Mouse (Mus musculus) embryo, embryonic 11.5 days (tissue): Measurements from ENCODE around the gene Ankra2.

Experiments
- DNase-seq: peaks from one replicate; pipeline ENCODE4 v3.0.0-alpha.2; 2012; ENCODE audit warnings: low read depth, low spot score

The Ankra2 gene

DNA sequence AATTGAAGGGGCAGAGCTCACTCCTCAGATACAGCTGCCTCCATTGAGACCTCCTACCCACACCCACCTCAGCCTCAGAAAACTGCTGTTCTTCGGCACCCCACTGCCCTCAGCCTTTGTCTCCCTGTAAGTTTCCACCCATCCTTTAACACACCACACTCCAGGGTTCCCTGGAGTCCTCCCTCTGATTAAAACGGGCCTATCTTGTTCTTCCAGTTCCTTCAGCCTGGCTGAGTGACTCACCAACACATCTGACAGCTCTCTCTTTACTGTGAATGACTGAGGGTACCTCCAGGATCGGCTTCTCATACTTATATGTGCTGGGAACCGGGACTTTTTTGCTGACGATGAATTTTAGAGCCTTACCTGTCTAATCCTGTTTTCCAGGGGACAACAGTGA lies 33.2 kb downstream of the Ankra2 start:
- no peak for DNase-seq

DNA sequence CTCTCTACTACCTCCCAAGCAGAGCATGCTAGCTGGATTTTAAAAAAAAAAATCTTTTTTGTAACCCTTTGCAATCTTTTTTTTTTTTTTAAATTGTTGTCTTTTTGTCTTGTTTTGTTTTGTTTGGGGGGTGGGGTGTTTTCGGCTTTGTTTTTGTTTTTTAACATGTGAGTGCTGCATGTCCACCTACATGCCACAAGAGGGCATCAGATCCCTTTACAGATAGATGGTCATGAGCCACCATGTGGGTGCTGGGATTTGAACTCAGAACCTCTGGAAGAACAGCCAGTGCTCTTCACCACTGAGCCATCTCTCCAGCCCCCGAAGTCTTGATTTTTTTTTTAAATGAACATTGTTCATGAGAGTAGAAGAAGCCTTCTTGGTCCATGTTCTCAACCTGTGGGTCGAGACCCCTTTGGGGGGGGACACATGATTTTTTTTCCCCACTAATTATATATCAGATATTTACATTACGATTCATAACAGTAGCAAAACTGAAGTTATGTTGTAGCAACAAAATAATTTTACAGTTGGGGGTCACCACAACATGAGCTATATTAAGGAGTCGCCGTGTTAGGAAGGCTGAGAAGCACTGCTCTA lies 35.1 kb downstream of the Ankra2 start:
- DNase-seq = no peak

DNA sequence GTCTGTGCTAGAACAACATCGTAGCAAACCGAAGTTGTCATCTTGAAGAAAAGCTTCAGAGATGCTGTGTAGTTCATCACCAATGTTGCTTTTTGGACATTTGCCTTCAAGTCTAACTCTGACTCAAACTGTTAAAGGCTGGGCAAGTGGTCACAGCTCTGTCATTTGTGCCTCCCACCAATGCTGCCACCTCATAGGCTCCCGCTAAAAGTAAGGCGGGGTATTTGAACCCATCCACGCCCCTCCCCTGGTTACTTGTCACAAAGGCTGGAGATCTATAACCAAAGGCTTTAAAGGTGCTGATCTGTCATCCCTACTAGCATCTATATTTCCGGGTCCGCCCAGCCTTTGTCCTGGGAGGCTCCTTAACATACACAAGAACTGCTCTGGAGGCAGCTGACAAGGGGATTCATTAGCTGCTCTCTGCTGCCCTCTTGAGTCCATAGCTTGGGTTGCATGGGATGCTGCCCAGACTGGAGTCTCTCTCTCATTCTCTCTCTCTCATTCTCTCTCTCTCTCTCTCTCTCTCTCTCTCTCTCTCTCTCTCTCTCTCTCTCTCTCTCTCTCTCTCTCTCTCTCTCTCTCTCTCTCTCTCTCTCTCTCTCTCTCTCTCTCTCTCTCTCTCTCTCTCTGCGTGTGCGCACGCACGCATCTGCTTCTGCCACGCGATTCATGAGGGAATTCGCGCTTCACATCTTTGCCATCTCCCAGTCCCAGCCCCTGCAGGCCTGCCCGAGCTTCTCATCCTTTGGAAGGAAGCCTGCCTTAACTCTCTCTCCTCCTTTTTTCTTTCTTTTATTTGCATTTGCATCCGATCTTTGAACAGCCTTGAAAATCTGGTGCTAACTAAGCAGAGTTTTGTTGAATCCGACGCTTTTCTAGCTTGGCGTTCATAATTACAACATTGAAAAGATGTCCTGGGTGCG lies 36.2 kb downstream of the Ankra2 start:
- peak; percentile 82 for DNase-seq

DNA sequence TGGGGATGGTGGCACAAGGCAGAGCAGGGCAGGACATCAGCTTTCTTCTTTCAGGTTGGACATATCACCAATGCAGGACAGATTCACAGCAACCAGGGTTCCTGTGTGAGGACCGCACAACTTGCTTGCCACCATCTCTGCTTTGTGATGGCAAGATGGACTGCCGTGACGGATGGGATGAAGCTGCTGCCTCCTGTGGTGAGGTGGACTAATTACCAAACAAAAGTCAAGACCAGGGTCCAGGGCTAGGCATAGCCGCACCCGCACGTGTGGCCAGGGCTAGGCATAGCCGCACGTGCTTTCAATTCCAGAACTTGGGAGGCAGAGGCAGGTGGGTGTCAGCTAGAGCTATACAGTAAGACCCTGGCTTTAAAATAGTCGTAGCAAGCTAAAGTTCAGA lies 42.4 kb downstream of the Ankra2 start:
- no peak for DNase-seq

DNA sequence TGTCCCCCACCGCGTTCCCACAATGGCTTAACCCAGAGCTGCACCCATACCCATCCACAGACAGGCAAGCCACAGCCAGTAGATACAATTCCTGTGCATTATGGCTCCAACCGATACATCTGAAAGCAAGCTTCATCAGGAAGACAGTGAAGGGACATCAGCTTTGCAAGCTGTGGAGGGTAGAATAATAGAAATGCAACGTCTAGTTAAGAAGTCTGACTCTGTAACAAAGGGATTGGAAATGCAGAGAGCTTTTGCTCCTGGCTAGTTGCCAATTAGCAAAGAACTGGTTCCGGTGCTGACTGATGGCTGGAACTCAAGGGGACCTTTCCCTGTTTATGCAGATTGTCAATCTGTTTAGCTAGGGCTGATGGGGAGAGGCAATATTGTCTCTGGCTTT lies 43.5 kb downstream of the Ankra2 start:
- no peak for DNase-seq

DNA sequence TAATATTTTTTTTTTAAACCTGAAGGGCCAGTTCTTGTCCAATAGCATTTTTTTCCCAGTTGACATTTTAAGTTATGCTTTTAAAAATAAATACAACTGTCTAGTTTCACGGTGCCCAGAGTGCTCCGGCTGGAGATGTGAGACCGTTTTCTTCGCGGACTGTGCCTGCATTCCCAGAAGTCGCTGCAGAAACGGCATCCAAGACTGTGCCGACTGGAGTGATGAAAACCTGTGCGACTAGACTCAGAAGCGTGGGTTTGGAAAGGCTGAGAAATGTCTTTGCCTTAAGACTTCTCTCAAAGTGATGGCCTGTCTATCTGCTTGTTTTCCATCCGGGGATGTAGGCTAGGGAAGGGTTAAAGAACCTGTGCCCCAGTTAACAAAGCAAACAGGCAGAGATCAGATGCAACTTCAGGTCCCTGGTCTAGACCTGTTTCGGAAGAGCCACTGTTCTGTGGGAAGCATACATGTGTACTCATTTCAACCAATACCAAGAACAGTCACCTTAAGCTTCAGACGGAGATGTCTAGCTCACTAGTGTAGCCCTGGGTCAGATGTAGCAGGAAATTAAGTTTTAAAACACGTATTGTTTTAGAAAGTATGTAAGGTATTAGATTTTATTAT lies 44.1 kb downstream of the Ankra2 start:
- no peak for DNase-seq

DNA sequence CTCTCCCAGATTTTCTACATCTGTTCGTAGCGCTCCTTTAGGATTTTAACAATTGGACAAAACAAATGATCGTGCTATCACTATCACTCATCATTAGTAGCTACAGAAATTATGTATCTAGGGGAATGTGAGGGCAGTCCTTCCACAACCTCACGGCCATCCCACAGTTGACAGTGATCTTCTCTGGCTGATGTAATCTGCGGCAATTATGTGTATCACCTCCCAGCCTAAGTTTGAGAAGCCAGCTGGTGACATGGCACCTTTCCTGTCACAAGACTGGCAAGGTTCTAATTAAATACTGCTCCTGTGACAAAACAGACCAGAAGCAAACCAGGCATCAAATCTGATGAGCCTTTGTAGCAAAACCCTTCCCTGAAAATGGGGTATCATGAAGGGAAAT lies 45.1 kb downstream of the Ankra2 start:
- no peak for DNase-seq

DNA sequence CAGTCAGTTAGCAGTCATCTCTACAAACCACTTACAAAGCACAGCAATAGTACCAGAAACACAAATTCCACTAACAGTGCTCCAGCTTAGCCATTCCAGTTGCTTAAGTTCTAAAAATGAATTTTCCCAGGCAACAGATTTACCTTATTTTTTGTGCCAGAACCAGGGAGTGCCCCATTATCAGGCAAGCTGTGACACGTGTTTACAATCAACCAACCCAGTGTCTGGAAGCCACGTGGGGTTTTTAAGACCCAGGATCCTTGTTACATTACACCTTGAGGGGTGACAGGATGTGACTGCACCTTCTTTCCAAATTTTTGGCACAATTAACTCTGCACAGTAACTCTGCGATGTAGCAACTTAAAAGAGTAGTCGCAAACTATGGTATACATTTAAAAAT lies 45.9 kb downstream of the Ankra2 start:
- no peak for DNase-seq

DNA sequence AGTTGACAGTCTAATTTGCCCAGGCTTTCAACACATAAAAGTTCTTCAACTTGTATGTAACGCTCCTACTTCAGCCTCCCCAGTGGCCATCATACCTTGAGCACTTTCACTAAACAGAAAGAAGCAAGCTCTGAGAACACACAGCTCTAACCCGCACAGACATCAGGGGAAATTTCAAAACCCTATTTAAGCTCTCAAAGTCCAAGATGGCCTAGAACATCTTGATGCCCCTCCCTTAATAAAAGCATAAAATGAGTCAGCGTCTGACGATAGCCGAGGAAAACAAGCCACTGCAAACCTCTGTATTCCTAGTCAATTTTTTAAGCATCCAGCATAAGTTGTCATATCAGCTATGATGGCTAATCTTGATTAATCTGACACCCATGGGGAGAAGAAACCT lies 48.7 kb downstream of the Ankra2 start:
- no peak for DNase-seq

DNA sequence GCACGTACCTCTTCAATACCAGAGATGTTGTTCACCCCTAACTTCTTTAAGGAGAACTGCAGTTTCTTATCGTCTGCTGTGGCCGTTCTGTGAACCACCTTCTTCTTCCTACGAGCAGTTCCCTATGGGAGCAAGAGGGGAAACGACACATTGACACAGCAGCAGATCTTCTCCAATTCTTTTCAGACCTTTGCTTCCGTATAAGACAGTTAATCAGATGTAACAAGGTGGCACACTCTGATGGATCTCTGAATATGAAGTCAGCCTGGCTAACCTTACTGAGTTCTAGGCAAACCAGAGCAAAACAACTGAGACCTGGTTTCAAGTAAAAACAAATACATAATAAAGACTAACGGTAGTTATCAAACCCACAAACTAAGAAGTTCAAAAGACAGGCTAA lies 50.8 kb downstream of the Ankra2 start:
- no peak for DNase-seq

DNA sequence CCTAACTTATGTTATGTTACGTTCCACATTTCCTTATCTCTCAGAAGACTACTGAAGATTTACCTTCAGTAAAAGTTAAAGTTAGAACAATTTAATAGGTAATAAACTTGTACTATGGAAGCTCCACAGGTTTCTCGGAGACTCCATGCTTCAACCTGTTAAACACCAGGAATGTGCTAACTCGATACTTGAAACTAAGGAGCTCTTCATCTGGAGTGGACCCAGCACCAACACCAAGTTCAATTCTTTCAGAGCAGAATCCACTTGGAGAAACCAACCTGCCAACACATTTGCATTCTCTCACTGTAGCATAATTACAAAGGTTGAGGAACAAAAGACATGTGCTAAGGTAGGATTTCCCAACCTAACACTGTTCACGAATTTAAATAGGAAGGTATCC lies 52.2 kb downstream of the Ankra2 start:
- DNase-seq = no peak

DNA sequence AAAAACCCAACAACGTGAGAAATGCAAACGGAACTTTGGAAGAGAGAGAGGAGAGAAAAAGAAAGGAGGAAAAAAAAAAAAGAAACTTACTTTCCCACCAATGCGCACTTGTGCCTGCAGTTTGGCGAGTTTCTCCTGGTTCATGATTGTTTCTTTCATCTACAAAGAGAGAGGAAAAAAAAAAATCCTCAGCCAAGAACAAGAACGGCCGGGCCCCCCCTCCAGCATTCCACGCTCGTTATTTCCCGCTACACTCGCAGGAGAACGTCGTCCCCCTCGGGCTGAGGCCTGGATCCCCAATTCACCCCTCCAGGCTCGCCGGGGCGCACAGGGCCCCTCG lies 53.2 kb downstream of the Ankra2 start:
- no peak for DNase-seq

DNA sequence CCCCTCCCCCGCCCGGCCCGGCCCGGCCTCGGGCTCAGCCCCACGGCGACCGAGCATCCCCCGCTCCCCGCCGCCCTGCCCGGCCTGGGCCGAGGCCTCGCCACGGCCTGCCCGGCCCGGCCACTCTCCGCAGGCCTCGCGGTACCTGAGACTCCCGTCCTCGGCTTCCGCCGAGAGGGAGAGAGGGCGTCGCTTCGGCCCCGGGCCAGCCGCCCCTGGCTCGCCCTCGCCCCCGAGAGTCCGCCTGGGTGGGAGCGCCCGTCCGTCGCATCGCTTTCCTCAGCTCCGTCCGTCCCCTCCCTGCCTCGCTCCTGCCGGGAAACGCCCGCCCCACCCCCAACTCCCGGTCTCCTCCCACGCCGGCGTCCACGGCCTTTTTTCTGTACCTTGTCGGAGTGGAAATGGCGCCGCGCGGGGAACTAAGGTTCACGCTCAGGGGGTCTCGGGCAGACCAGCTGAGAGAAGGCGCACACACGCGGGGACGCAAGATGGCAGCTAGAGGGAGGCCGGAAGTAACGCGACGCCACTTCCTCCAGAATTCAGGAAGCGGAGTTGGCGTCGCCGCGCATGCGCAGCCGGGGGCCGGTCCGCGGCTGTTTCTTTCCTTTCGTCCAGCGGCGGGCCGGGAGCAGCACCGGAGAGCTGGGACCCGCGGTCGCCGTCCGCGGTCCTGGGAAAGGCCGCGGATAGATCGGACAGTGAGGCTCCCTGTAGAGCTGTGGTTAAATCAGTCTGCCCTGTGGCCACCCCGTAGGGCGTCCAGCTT lies 53.8 kb downstream of the Ankra2 start, which contains the start of gene Btf3:
TSS of gene Btf3 (minus strand) at position 527 of the 766 bp plus-strand sequence.
- peak; percentile 91 for DNase-seq

DNA sequence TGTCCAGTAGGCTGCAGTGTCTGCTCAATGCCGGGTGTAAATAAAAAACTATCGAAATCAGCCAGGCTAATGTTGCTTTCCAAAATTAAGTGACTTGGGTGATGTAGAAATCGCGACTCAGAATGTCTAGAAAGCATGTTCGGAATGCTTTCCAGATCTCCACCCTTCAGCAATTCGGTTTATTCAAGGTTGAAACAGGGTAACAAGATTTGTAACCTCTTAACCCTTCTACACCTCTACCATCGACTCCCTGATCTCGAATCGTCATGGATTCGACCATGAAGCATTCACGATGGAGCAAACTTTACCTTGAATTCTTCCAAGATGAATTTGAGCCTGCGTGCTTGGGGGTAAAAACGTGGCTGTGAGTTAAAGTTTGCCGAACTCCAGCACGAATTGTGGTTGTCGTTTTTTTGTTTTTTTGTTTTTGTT lies 54.4 kb downstream of the Ankra2 start:
- DNase-seq = no peak

DNA sequence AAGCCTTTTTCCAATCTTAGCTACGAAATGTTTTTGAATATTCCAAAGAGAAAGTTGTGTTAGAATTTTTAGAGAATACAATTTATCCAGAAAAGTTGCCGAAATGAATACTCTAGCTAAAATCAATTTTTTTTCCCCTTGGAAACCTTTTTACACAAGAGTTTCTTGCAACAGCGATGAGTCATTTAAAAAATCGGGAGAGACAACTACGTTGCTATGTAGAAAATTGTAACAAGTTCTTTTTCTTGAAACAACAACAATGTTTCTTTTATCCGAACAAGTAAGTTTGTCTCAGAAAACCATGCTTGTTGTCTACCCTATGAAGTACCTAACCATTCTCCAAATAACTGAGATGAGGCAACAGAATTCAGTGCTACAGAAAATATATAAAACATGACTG lies 55.0 kb downstream of the Ankra2 start:
- DNase-seq = no peak
